Mouse (Mus musculus): Measurements from ENCODE around the gene Gimap8. TPM values are rescaled to one million over a fixed set of nuclear protein-coding genes. Genes with fewer than 3 reads are reported as not detected.

Gene Gimap8
- polyA plus RNA-seq, 1 experiment from 2014 or later: 1.8 TPM

GRCm38 (mm10) chr6:48704146-48704545, 57.1 kb downstream of the Gimap8 start:
- H3K4me1 ChIP-seq (ENCODE audit: control insufficient read depth, insufficient read depth, low read length): no peaks in the 10 kb centered on the region; the same call in 1 of the 2 replicates
- no peak overlapping the region for H3K9ac ChIP-seq (ENCODE audit: low read length)
- H3K9me3 ChIP-seq (replicated peaks; ENCODE audit: control insufficient read depth, low read length): no peaks in the 10 kb centered on the region
- no peak overlapping the region for H3K4me3 ChIP-seq (replicated peaks; ENCODE audit: low read length)
- ATAC-seq (ENCODE audit: insufficient read depth, low FRiP score): no peak
- H3K4me2 ChIP-seq (ENCODE audit: low read depth, low read length): no peak overlapping the region
- no peaks in the 10 kb centered on the region for H3K36me3 ChIP-seq (ENCODE audit: control insufficient read depth, insufficient read depth, low read length)
- H3K27me3 ChIP-seq (ENCODE audit: control insufficient read depth, insufficient read depth, low read length): no peaks in the 10 kb centered on the region
- H3K27ac ChIP-seq (ENCODE audit: low read length): no peak overlapping the region

- H3K9ac ChIP-seq (ENCODE audit: low read length): peak overlapping the region; percentile 50
- H3K4me3 ChIP-seq (replicated peaks; ENCODE audit: low read length): peak overlapping the region; percentile 13; the same call in 1 of the 2 replicates
- H3K4me1 ChIP-seq (ENCODE audit: control insufficient read depth, insufficient read depth, low read length): no peaks in the 10 kb centered on the region
- no peak overlapping the region for H3K4me2 ChIP-seq (ENCODE audit: low read depth, low read length)
- no peak for ATAC-seq (ENCODE audit: insufficient read depth, low FRiP score)
- no peaks in the 10 kb centered on the region for H3K36me3 ChIP-seq (ENCODE audit: control insufficient read depth, insufficient read depth, low read length)
- 50% methylated on average over 3 of the region's 3 CpGs for WGBS
- H3K9me3 ChIP-seq (replicated peaks; ENCODE audit: control insufficient read depth, low read length): no peaks in the 10 kb centered on the region
- no peaks in the 10 kb centered on the region for H3K27me3 ChIP-seq (ENCODE audit: control insufficient read depth, insufficient read depth, low read length)
- peak overlapping the region; percentile 49 for H3K27ac ChIP-seq (ENCODE audit: low read length)
Observed at GRCm38 (mm10) chr6:48706130-48706529, 59.1 kb downstream of the Gimap8 start.

Other genes with a start within 250 kb of the Gimap8 start
- gene Zfp467, start 201.4 kb upstream of the Gimap8 start, polyA plus RNA-seq (2015; fragmentation: Nextera tagmentation; extraction: Ambion mirVana): 24.1 and 24.4 TPM in 2 replicates
- 0.14 and 0.89 TPM in 2 replicates for gene Sspo, start 199.0 kb upstream of the Gimap8 start, polyA plus RNA-seq (2015; fragmentation: Nextera tagmentation; extraction: Ambion mirVana)
- 23.3 and 25.7 TPM in 2 replicates for gene Atp6v0e2, start 109.6 kb upstream of the Gimap8 start, polyA plus RNA-seq (2015; fragmentation: Nextera tagmentation; extraction: Ambion mirVana)
- gene Lrrc61, start 92.4 kb upstream of the Gimap8 start, polyA plus RNA-seq (2015; fragmentation: Nextera tagmentation; extraction: Ambion mirVana): 7.5 and 9.6 TPM in 2 replicates
- gene Rarres2, start 74.4 kb upstream of the Gimap8 start, polyA plus RNA-seq (2015; fragmentation: Nextera tagmentation; extraction: Ambion mirVana): 122 and 128 TPM in 2 replicates
- gene Gm45021, start 57.6 kb upstream of the Gimap8 start, polyA plus RNA-seq (2015; fragmentation: Nextera tagmentation; extraction: Ambion mirVana): not detected in 2 replicates
- gene Repin1, start 53.4 kb upstream of the Gimap8 start, polyA plus RNA-seq (2015; fragmentation: Nextera tagmentation; extraction: Ambion mirVana): 25.7 and 28.0 TPM in 2 replicates
- gene Gm44965, start 53.3 kb upstream of the Gimap8 start, polyA plus RNA-seq (2015; fragmentation: Nextera tagmentation; extraction: Ambion mirVana): 0.70 and 1.8 TPM in 2 replicates
- gene Zfp775, start 45.2 kb upstream of the Gimap8 start, polyA plus RNA-seq (2015; fragmentation: Nextera tagmentation; extraction: Ambion mirVana): 5.2 and 5.9 TPM in 2 replicates
- gene AI854703, start 20.5 kb upstream of the Gimap8 start, polyA plus RNA-seq (2015; fragmentation: Nextera tagmentation; extraction: Ambion mirVana): 1.1 and 1.3 TPM in 2 replicates
- gene Gimap9, start 28.9 kb downstream of the Gimap8 start, polyA plus RNA-seq (2015; fragmentation: Nextera tagmentation; extraction: Ambion mirVana): 8.9 and 9.8 TPM in 2 replicates
- gene Gimap4, start 37.3 kb downstream of the Gimap8 start, polyA plus RNA-seq (2015; fragmentation: Nextera tagmentation; extraction: Ambion mirVana): 19.3 and 22.2 TPM in 2 replicates
- gene Gimap6, start 61.0 kb downstream of the Gimap8 start, polyA plus RNA-seq (2015; fragmentation: Nextera tagmentation; extraction: Ambion mirVana): 22.2 and 22.5 TPM in 2 replicates
- gene Gm28053, start 71.4 kb downstream of the Gimap8 start, polyA plus RNA-seq (2015; fragmentation: Nextera tagmentation; extraction: Ambion mirVana): 2.5 and 3.2 TPM in 2 replicates
- gene Gimap7, start 71.4 kb downstream of the Gimap8 start, polyA plus RNA-seq (2015; fragmentation: Nextera tagmentation; extraction: Ambion mirVana): 0.14 TPM in 1 of 2 replicates, not detected in the other
- gene Gimap1, start 91.8 kb downstream of the Gimap8 start, polyA plus RNA-seq (2015; fragmentation: Nextera tagmentation; extraction: Ambion mirVana): 15.7 and 19.7 TPM in 2 replicates
- gene Gimap5, start 99.0 kb downstream of the Gimap8 start, polyA plus RNA-seq (2015; fragmentation: Nextera tagmentation; extraction: Ambion mirVana): 6.9 and 8.1 TPM in 2 replicates
- 0.14 and 0.17 TPM in 2 replicates for gene Gimap3, start 123.6 kb downstream of the Gimap8 start, polyA plus RNA-seq (2015; fragmentation: Nextera tagmentation; extraction: Ambion mirVana)
- 157 and 176 TPM in 2 replicates for gene Tmem176a, start 193.7 kb downstream of the Gimap8 start, polyA plus RNA-seq (2015; fragmentation: Nextera tagmentation; extraction: Ambion mirVana)
- 302 and 332 TPM in 2 replicates for gene Tmem176b, start 194.3 kb downstream of the Gimap8 start, polyA plus RNA-seq (2015; fragmentation: Nextera tagmentation; extraction: Ambion mirVana)
- 2.5 and 4.6 TPM in 2 replicates for gene Aoc1, start 225.7 kb downstream of the Gimap8 start, polyA plus RNA-seq (2015; fragmentation: Nextera tagmentation; extraction: Ambion mirVana)

All from stomach, embryonic 16.5 days (tissue).